Mouse (Mus musculus) MEL (cell line): ENCODE measurements around the gene Rasgef1b.

ENCODE experiments used
- CTCF ChIP-seq, 3 experiments: IDR thresholded peaks in 2 of 3; conservative IDR thresholded peaks in 1 of 3; 2 replicates each; pipeline ENCODE4 v1.5.1; 2011 to 2012; ENCODE audit warnings: low read length in 3 of 3, low read depth in 2 of 3, mild to moderate bottlenecking in 2 of 3, improper control_type of control experiment in 1 of 3, inconsistent platforms in 1 of 3, mixed read lengths in 1 of 3, moderate library complexity in 1 of 3; ENCODE audit not compliant: control insufficient read depth in 1 of 3, insufficient read depth in 1 of 3, poor library complexity in 1 of 3, severe bottlenecking in 1 of 3
- TAL1 ChIP-seq: IDR thresholded peaks from 2 replicates; pipeline ENCODE4 v1.6.1; 2012; ENCODE audit warnings: mild to moderate bottlenecking, inconsistent platforms, low read length, moderate library complexity, mixed read lengths
- USF1 ChIP-seq: IDR thresholded peaks from 2 replicates; pipeline ENCODE4 v1.6.1; 2014; ENCODE audit warnings: low read depth, mild to moderate bottlenecking, inconsistent platforms, low read length, improper control_type of control experiment, moderate library complexity

DNA sequence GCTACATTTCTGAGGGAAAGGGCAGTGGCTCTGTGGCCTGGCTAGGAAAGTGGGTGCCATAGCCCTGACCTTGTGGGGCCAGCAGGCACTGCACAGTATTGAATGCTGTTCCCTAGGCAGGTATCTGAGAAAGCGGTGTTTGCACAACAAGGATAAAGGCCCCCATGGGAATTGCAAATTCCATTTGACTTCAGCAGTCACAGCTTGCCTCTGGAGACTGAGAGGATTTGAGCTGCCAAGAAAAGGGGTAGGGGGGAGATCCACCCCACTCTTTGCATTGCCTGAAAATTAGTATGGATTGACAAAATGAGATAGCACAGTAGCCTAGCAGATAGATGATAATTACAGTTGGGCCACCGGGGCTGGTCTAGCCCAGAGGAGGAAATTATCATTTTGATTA lies 326.1 kb downstream of the Rasgef1b start:
- TF ChIP-seq USF1 (no peak), CTCF (IDR thresholded peaks at IDR 0.05 in 2 of 3, conservative IDR thresholded peaks at IDR 0.05 in 1 of 3; ENCODE audit: control insufficient read depth in 1 of 3, insufficient read depth in 1 of 3, low read depth in 2 of 3, low read length in 3 of 3, poor library complexity in 1 of 3, severe bottlenecking in 1 of 3) (no peak), TAL1 (no peak)
